Mouse (Mus musculus) hindbrain, embryonic 11.5 days (tissue): Measurements from ENCODE around the gene Abcd3. TPM values are rescaled to one million over a fixed set of nuclear protein-coding genes. Genes with fewer than 3 reads are reported as not detected.

Experiments used
- ATAC-seq: fragments of 200-750 bp; cut with Nextera tagmentation; 2 replicates; pipeline ENCODE4 v1.8.0; 2017; ENCODE audit warnings: mild to moderate bottlenecking, moderate TSS enrichment, moderate library complexity; ENCODE audit not compliant: low FRiP score
- DNase-seq: peaks from one replicate; pipeline ENCODE4 v3.0.0-alpha.2; 2015; ENCODE audit warnings: low spot score
- H3K27ac ChIP-seq: fragments of 300-500 bp; sonication (generic); 2 replicates; pipeline ENCODE4 v1.5.1; 2014; ENCODE audit warnings: mild to moderate bottlenecking, low read depth, low read length
- H3K27me3 ChIP-seq: fragments of 300-500 bp; sonication (generic); 2 replicates; pipeline ENCODE4 v1.6.1; 2014; ENCODE audit warnings: mild to moderate bottlenecking, low read length, moderate library complexity, mixed read lengths; ENCODE audit not compliant: control insufficient read depth, insufficient read depth
- H3K36me3 ChIP-seq: fragments of 300-500 bp; sonication (generic); 2 replicates; pipeline ENCODE4 v1.6.1; 2014; ENCODE audit warnings: mild to moderate bottlenecking, low read length, moderate library complexity, mixed read lengths; ENCODE audit not compliant: control insufficient read depth, insufficient read depth
- H3K4me1 ChIP-seq: fragments of 300-500 bp; sonication (generic); replicated peaks from 2 replicates; pipeline ENCODE4 v1.6.1; 2014; ENCODE audit warnings: low read length, mixed read lengths; ENCODE audit not compliant: control insufficient read depth, insufficient read depth
- H3K4me2 ChIP-seq: fragments of 300-500 bp; sonication (generic); replicated peaks from 2 replicates; pipeline ENCODE4 v1.6.1; 2014; ENCODE audit warnings: mild to moderate bottlenecking, low read depth, low read length
- H3K4me3 ChIP-seq: fragments of 300-500 bp; sonication (generic); 2 replicates; pipeline ENCODE4 v1.5.1; 2014; ENCODE audit warnings: low read depth, low read length
- H3K9ac ChIP-seq: fragments of 300-500 bp; sonication (generic); 2 replicates; pipeline ENCODE4 v1.6.1; 2014; ENCODE audit warnings: low read depth, low read length
- H3K9me3 ChIP-seq: fragments of 300-500 bp; sonication (generic); 2 replicates; pipeline ENCODE4 v1.6.1; 2016; ENCODE audit warnings: low read length; ENCODE audit not compliant: control insufficient read depth
- WGBS: fragments of 180-500 bp; shearing (Covaris S2); extraction: QIAGEN DNeasy Blood & Tissue Kit; methylation state at CpG from one replicate; pipeline ENCODE4 v1.1.7; 2014; 5-methylcytosine and 5-hydroxymethylcytosine counted together
- polyA plus RNA-seq: library from polyadenylated mRNA; unstranded; fragments of >200 nt; fragmentation: Nextera tagmentation; extraction: Ambion mirVana; gene quantifications from 2 replicates; pipeline ENCODE4 v1.2.1, GENCODE M21; 2014

The Abcd3 gene
- polyA plus RNA-seq, 1 experiment from 2014 or later: 62.6 TPM

DNA sequence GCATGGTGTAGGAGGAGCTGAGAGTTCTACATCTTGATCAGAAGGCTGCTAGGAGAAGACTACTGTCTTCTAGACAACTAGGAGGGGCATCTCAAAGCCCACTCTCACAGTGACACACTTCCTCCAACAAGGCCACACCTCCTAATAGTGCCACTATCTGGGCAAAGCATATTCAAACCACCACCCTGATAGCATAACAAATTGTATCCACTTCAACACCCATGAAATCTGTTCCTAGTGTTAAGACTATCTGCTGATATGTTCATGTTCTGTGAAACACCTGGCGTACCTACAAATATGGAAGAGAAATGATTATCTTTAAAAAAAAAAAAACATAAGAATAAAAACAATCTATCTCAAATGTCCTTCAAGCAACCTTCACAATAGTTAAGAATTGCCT, 9.2 kb upstream of the Abcd3 start:
- H3K4me3 ChIP-seq: no peak overlapping the region
- no peaks in the 10 kb centered on the region for H3K4me1 ChIP-seq
- ATAC-seq (no peak), DNase-seq (no peak)
- no peaks in the 10 kb centered on the region for H3K36me3 ChIP-seq
- no peaks in the 10 kb centered on the region; the same call in 1 of the 2 replicates for H3K27me3 ChIP-seq
- no peak overlapping the region for H3K4me2 ChIP-seq
- no peaks in the 10 kb centered on the region for H3K9me3 ChIP-seq
- H3K9ac ChIP-seq: no peak overlapping the region
- 93% methylated on average over 1 of the region's 1 CpGs for WGBS
- H3K27ac ChIP-seq: no peak overlapping the region

DNA sequence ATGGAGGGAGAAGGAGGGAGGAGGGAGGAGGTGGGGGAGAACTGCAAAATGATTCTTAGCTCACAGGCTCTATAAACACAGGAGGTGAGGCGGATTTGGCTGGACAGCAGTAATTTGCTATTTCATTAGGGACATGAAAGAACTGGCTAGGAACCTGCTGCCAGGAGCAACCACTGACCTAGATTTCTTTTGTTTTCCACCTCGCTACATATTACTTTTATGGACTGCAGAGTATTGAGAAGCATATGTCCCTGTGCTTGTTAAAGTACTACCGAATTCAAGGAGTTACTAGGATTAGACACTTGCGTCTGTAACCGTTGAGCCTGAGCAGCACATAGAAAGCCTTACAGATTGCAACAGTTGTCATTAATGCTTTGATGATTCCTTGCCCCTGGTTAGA, 7.5 kb upstream of the Abcd3 start:
- Histone ChIP-seq H3K4me3 (no peak overlapping the region), H3K4me1 (no peaks in the 10 kb centered on the region), H3K9ac (no peak overlapping the region), H3K9me3 (no peaks in the 10 kb centered on the region), H3K27me3 (no peaks in the 10 kb centered on the region; the same call in 1 of the 2 replicates), H3K36me3 (no peaks in the 10 kb centered on the region), H3K27ac (no peak overlapping the region), H3K4me2 (no peak overlapping the region)
- no peak for DNase-seq
- no peak for ATAC-seq
- WGBS: 96% methylated on average over 5 of the region's 5 CpGs

DNA sequence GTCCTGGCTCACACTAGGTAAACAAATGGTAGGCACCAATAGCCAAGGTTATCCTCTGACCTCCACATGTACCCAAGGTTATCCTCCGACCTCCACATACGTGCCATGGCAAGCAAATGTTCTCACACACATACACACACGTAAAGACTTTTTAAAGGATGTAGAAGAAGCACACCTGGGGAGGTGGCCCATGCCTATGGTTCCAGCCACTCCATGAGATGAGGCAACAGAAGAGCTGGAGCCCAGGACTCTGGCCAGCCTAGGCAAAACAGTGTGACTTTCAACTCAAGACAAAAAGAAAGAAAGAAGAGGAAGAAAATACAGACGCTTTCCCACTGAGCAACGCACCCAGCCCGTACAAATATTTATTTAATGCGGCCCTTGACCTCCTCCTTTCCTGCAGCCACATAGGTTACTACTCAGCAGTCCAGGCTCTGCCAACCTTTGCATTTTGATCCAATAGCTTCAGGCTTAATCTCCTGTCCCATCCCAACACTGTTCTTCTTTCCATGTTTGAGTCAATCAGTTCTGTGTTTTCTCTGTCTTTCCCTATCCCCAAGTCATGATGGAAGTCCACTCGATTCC, 6.5 kb upstream of the Abcd3 start:
- no peaks in the 10 kb centered on the region; the same call in 1 of the 2 replicates for H3K27me3 ChIP-seq
- no peaks in the 10 kb centered on the region for H3K36me3 ChIP-seq
- no peak overlapping the region for H3K27ac ChIP-seq
- DNase-seq (no peak), ATAC-seq (no peak)
- no peak overlapping the region for H3K9ac ChIP-seq
- no peaks in the 10 kb centered on the region for H3K9me3 ChIP-seq
- no peak overlapping the region for H3K4me3 ChIP-seq
- no peaks in the 10 kb centered on the region for H3K4me1 ChIP-seq
- H3K4me2 ChIP-seq: no peak overlapping the region
- WGBS: 86% methylated on average over 8 of the region's 8 CpGs

DNA sequence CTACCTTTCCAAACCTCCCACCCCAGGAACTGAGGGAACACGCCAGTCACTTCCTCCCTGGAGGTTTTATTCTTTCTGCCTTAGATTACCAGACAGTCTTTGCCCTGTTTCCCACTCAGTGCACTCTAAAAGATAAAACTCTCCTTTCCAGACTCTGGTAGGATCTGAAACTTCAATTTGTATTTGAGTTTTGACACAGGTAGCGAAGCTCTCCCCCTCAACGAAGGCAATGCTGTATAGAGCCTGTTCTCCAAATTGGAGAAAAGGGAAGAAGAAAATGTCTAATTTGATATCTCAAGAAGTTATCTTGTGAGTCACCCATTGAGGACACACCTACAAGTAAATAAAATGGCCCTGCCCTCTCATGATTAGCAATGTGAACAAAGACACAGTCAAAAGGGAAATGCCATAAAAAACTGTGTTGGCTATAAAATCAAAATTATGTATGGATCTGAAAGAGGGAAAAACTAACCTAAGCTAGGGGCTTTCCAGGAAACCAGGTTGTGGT, 4.6 kb upstream of the Abcd3 start:
- no peak overlapping the region for H3K27ac ChIP-seq
- H3K27me3 ChIP-seq: no peaks in the 10 kb centered on the region; the same call in 1 of the 2 replicates
- no peak for DNase-seq
- H3K9me3 ChIP-seq: no peaks in the 10 kb centered on the region
- no peak for ATAC-seq
- H3K9ac ChIP-seq: no peak overlapping the region
- H3K4me3 ChIP-seq: no peak overlapping the region
- WGBS: 84% methylated on average over 3 of the region's 3 CpGs
- H3K4me1 ChIP-seq: 0 out of 2 replicates have a peak, but pooled peaks cover 2% of the 10 kb centered on the region
- H3K4me2 ChIP-seq: no peak overlapping the region
- no peaks in the 10 kb centered on the region for H3K36me3 ChIP-seq

DNA sequence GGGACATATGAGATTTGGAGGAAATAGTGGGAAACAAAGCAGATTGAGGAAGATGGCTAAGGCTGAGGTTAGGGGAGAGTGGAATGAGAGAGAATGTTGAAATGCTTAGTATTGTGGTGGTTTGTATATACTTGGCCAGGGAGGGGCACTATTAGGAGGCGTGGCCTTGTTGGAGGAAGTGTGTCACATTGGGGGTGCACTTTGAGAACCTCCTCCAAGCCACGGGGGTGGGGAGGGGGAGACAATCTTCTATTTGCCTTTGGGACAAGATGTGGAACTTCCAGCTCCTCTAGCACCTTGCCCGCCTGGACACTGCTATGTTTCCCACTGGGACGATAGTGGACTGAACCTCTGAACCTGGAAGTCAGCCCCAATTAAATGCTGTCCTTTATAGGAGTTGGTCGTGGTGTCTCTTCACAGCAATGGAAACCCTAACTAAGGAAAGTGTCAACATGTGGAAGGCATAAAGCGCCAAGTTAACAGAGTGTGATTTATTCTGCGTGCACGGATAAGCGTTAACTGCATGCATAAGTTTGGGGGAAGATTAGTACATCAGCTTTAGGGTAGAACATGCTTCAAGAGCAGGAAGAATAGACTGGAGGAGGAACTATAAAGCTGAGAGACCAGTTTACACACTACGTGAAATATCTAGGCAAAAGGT, 3.8 kb upstream of the Abcd3 start:
- Histone ChIP-seq H3K4me3 (no peak overlapping the region), H3K27ac (no peak overlapping the region), H3K9ac (no peak overlapping the region), H3K27me3 (no peaks in the 10 kb centered on the region; the same call in 1 of the 2 replicates), H3K4me1 (0 out of 2 replicates have a peak, but pooled peaks cover 2% of the 10 kb centered on the region), H3K9me3 (no peaks in the 10 kb centered on the region), H3K4me2 (no peak overlapping the region), H3K36me3 (no peaks in the 10 kb centered on the region)
- ATAC-seq: no peak
- 84% methylated on average over 10 of the region's 10 CpGs for WGBS
- DNase-seq: no peak

DNA sequence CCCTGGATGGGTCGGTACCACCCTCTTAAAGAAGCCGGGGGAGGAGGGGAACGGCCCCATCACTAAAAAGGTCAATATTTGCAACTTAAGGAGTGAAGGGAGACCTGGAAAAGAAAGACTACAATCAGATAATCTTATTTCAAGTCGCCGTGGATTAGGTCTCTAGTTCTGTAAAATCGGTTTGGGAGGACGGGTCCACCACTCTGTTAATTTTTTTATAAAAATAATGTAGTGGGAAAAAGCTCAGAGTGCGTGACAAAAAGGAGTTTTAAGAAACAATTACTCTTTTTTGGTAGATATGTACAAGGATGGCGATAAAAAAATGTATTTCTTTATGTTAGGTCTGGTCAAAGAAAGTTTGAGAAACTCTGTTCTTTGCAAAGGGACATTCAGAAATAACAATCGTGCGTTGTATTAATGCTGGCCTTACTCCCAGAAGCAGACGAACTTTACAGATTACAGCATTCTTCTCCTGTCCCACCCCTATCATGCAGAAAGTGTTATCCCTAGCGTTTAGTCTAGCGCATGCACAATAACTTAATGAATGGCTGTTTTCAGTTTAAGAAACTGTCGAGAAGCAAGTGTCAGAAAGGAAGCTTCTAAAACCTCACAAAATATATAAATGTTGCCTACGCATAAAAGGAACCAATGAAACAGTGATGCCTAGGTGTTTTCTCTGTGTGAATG, 590 bp upstream of the Abcd3 start:
- no peaks in the 10 kb centered on the region for H3K36me3 ChIP-seq
- WGBS: 28% methylated on average over 16 of the region's 16 CpGs
- peak overlapping the region; percentile 91 for H3K9ac ChIP-seq
- H3K27me3 ChIP-seq: no peaks in the 10 kb centered on the region; the same call in 1 of the 2 replicates
- DNase-seq: peak; percentile 10
- H3K4me2 ChIP-seq: peak overlapping the region; percentile 55
- H3K9me3 ChIP-seq: no peaks in the 10 kb centered on the region
- no peak for ATAC-seq
- peak overlapping the region; percentile 96 for H3K27ac ChIP-seq
- H3K4me3 ChIP-seq: peak overlapping the region; percentile 83
- H3K4me1 ChIP-seq: 0 out of 2 replicates have a peak, but pooled peaks cover 2% of the 10 kb centered on the region

DNA sequence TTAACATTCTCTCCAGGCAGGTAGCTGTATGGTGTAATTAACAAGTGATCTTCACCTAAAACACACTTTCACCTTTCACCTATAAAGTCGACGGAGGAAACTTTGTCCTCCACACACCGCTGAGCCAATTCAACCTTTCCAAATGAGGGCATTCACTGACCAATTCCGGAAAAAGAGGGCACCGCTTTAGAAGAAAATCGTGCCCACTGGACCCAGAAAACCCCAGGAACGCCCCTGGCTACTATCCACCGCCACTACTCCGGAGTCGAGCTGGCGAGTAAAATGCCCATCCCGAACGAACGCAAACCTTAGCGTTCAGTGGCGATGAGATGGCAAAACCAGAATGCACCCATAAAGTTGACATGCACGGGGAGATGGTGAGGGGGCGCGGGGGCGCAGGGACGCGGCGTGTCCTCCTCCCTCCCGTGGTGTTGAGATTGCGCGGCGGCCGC, 663 bp downstream of the Abcd3 start:
- Histone ChIP-seq H3K36me3 (no peaks in the 10 kb centered on the region), H3K9ac (peak overlapping the region; percentile 91), H3K4me3 (peak overlapping the region; percentile 83), H3K27ac (peak overlapping the region; percentile 96), H3K4me1 (0 out of 2 replicates have a peak, but pooled peaks cover 2% of the 10 kb centered on the region), H3K9me3 (no peaks in the 10 kb centered on the region), H3K27me3 (no peaks in the 10 kb centered on the region), H3K4me2 (peak overlapping the region; percentile 55)
- DNase-seq (no peak), ATAC-seq (no peak; the same call in 1 of the 2 replicates)
- WGBS: under 1% methylated on average over 27 of the region's 28 CpGs

DNA sequence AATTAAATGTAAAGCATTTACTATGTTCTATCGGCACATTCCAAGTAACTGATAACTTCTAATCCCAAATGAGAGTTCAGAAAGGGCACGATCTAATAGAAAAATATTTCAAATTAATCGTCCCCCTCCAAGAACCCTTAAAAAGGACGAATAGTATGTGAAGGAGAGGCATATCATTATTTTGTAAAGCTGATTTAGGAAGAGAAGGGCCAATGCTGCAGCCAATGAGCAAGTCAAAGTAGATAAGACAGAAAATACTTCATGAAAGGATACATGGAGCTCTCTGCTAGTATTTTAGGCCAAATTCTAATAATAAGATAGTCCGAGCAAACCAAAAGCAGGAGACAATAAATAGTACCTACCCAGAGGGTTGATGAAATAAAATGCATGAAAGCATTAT, 1.3 kb downstream of the Abcd3 start:
- H3K27me3 ChIP-seq: no peaks in the 10 kb centered on the region
- H3K4me1 ChIP-seq: 0 out of 2 replicates have a peak, but pooled peaks cover 2% of the 10 kb centered on the region
- DNase-seq (no peak), ATAC-seq (no peak)
- H3K27ac ChIP-seq: no peak overlapping the region
- H3K4me3 ChIP-seq: peak overlapping the region; percentile 83
- no peaks in the 10 kb centered on the region for H3K9me3 ChIP-seq
- 80% methylated on average over 5 of the region's 5 CpGs for WGBS
- H3K9ac ChIP-seq: no peak overlapping the region
- H3K4me2 ChIP-seq: peak overlapping the region; percentile 55
- H3K36me3 ChIP-seq: no peaks in the 10 kb centered on the region
